Mouse (Mus musculus) midbrain, embryonic 14.5 days (tissue): ENCODE measurements around the gene Bptf. TPM values are rescaled to one million over a fixed set of nuclear protein-coding genes. Genes with fewer than 3 reads are reported as not detected.
"Not testable (repeated sequence)": the region's sequence is repeated elsewhere in the genome, so short reads cannot be mapped to it uniquely, and the experiment has no call there.

Source experiments
- ATAC-seq: fragments of 200-750 bp; cut with Nextera tagmentation; 2 replicates; pipeline ENCODE4 v1.8.0; 2017; ENCODE audit warnings: moderate number of reproducible peaks, moderate library complexity; ENCODE audit not compliant: low FRiP score, low TSS enrichment
- DNase-seq: peaks from one replicate; pipeline ENCODE4 v3.0.0-alpha.2; 2015
- H3K27ac ChIP-seq: fragments of 300-500 bp; sonication (generic); replicated peaks from 2 replicates; pipeline ENCODE4 v1.5.1; 2014; ENCODE audit warnings: mild to moderate bottlenecking, low read depth, low read length, moderate library complexity
- H3K27me3 ChIP-seq: fragments of 300-500 bp; sonication (generic); 2 replicates; pipeline ENCODE4 v1.6.1; 2014; ENCODE audit warnings: low read length, control low read depth, mixed read lengths; ENCODE audit not compliant: control insufficient read depth, insufficient read depth
- H3K36me3 ChIP-seq: fragments of 300-500 bp; sonication (generic); 2 replicates; pipeline ENCODE4 v1.6.1; 2014; ENCODE audit warnings: low read length, control low read depth; ENCODE audit not compliant: control insufficient read depth, insufficient read depth
- H3K4me1 ChIP-seq: fragments of 300-500 bp; sonication (generic); 2 replicates; pipeline ENCODE4 v1.6.1; 2014; ENCODE audit warnings: mild to moderate bottlenecking, antibody characterized with exemption, low read length, control low read depth; ENCODE audit not compliant: control insufficient read depth, insufficient read depth
- H3K4me2 ChIP-seq: fragments of 300-500 bp; sonication (generic); 2 replicates; pipeline ENCODE4 v1.6.1; 2014; ENCODE audit warnings: mild to moderate bottlenecking, low read length, moderate library complexity
- H3K4me3 ChIP-seq: fragments of 300-500 bp; sonication (generic); replicated peaks from 2 replicates; pipeline ENCODE4 v1.5.1; 2014; ENCODE audit warnings: low read depth, low read length
- H3K9ac ChIP-seq: fragments of 300-500 bp; sonication (generic); replicated peaks from 2 replicates; pipeline ENCODE4 v1.6.1; 2014; ENCODE audit warnings: mild to moderate bottlenecking, low read length, moderate library complexity
- H3K9me3 ChIP-seq: fragments of 300-500 bp; sonication (generic); 2 replicates; pipeline ENCODE4 v1.6.1; 2016; ENCODE audit warnings: low read length, control low read depth, mixed read lengths; ENCODE audit not compliant: control insufficient read depth
- WGBS: fragments of 180-500 bp; shearing (Covaris S2); extraction: QIAGEN DNeasy Blood & Tissue Kit; methylation state at CpG from one replicate; pipeline ENCODE4 v1.1.7; 2014; 5-methylcytosine and 5-hydroxymethylcytosine counted together
- polyA plus RNA-seq: library from polyadenylated mRNA; unstranded; fragments of >200 nt; fragmentation: Nextera tagmentation; extraction: Ambion mirVana; gene quantifications from 2 replicates; pipeline ENCODE4 v1.2.1, GENCODE M21; 2014

Bptf gene
- polyA plus RNA-seq, 1 experiment from 2014 or later: 46.9 TPM

DNA sequence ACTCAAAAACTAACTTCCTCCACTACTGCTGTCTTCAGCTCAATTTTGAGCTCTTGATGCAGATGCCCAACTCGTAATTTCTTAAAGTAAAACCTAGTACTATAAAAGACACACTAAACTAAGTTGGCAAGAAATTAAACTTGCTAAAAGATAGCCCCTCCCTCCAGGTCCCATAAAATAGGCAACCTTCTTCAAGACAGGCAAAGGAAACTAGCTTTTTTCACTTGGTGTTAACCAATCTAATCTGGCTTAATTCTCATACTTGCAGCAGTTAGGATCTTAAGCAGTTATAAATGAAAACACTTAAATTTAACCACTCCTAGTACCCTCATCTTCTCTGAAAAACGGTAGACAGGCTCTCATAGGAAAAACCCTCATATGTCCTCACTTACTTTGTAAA, 2.3 kb downstream of the Bptf start:
- H3K4me2 ChIP-seq: peak overlapping the region; percentile 88
- DNase-seq (no peak), ATAC-seq (no peak)
- peaks cover 20% of the 10 kb centered on the region for H3K4me1 ChIP-seq
- WGBS: 31% methylated on average over 2 of the region's 2 CpGs
- H3K9ac ChIP-seq: no peak overlapping the region; the same call in 1 of the 2 replicates
- no peak overlapping the region for H3K27ac ChIP-seq
- H3K36me3 ChIP-seq: no peaks in the 10 kb centered on the region
- no peaks in the 10 kb centered on the region for H3K9me3 ChIP-seq
- H3K27me3 ChIP-seq: no peaks in the 10 kb centered on the region
- peak overlapping the region; percentile 77 for H3K4me3 ChIP-seq

DNA sequence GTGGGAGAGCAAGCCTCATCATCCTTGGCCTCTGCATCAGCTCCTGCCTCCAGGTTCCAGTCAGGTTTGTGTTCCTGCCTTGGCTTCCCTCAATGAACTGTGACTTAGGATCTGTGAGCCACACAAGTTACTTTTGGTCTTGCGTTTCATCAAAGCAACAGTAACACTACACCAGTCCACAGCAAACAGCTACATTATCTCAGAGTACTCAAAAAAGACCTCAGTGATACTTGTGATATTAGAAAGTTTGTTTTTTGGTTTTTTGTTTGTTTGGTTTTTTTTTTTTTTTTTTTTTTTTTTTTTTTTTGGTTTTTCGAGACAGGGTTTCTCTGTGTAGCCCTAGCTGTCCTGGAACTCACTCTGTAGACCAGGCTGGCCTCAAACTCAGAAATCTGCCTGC, 5.2 kb downstream of the Bptf start:
- H3K9ac ChIP-seq, H3K4me3 ChIP-seq, H3K9me3 ChIP-seq, H3K4me2 ChIP-seq, H3K36me3 ChIP-seq, H3K27ac ChIP-seq, ATAC-seq, DNase-seq, H3K27me3 ChIP-seq: not testable (repeated sequence)
- H3K4me1 ChIP-seq: peaks cover 26% of the 10 kb centered on the region
- WGBS: 96% methylated on average over 1 of the region's 2 CpGs

DNA sequence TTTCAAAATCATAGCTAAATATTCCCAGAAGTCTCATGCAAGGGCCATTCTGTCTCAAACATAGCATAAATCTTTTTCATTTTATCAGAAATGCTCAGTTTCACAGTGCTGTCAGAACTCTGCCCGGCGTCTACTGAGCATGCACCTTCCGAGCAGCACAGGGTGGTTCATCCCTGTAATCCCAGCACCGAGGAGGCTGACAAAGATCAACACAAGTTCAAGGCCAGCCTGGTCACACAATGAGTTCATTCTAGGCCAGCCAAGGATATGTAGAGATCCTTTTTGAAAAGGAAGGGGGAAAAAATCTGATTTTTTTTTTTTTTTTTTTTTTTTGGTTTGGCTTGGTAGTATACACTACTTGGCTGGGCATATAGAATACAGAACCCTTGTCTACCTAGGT, 6.9 kb downstream of the Bptf start:
- 87% methylated on average over 4 of the region's 4 CpGs for WGBS
- no peak for ATAC-seq

DNA sequence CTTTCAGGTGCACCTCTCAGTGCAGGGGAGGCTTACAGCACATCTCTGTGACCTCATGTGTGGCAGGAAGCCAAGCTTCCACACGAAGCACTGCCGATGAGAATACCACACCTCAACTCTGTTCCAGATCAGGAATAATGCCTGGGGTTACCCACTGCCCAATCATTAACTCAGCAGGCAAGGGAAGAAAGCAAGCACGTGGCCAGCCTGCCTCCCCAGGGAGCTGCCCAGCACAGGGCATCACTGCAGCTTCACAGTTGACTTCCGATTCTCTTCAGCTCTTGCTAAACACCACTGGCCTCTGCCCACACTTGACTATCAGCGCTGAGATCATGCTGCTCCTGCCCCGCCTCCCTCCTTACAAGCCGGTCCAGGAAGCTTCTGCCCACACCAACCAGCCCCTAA, 7.6 kb downstream of the Bptf start:
- DNase-seq: peak; percentile 31
- H3K36me3 ChIP-seq: no peaks in the 10 kb centered on the region
- no peak overlapping the region; the same call in 1 of the 2 replicates for H3K27ac ChIP-seq
- no peak overlapping the region for H3K4me3 ChIP-seq
- 32% methylated on average over 7 of the region's 7 CpGs for WGBS
- no peak overlapping the region for H3K9ac ChIP-seq
- H3K9me3 ChIP-seq: no peaks in the 10 kb centered on the region
- H3K27me3 ChIP-seq: no peaks in the 10 kb centered on the region
- peaks cover 18% of the 10 kb centered on the region for H3K4me1 ChIP-seq
- no peak for ATAC-seq
- no peak overlapping the region; the same call in 1 of the 2 replicates for H3K4me2 ChIP-seq

More for the DNA sequence above, 6.9 kb downstream of the Bptf start:
- Histone ChIP-seq H3K9ac (no peak overlapping the region), H3K27me3 (no peaks in the 10 kb centered on the region), H3K27ac (no peak overlapping the region), H3K9me3 (no peaks in the 10 kb centered on the region), H3K4me3 (no peak overlapping the region), H3K4me1 (peaks cover 25% of the 10 kb centered on the region), H3K36me3 (no peaks in the 10 kb centered on the region), H3K4me2 (no peak overlapping the region)
- no peak for DNase-seq

DNA sequence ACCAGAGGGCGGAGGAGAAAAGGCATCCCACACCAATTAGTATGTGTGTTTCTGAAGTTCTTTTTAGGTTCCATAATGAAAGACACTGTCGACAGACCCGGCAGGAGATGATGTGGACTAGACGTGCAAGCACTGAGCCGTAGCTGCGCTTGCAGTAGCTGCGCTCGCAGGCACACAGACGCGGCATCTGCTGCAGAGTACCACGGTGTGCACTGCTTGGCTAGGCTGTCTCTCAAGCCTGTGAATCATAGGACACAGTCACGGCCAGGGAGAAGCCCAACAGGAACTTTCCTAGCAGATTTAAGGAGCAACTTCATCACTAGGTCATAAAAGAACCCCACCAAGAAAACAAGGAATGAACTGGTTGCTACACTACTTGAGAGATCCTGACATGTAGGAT, 14.1 kb downstream of the Bptf start:
- no peak for DNase-seq
- no peak for ATAC-seq
- Histone ChIP-seq H3K27ac (no peak overlapping the region), H3K4me2 (no peak overlapping the region), H3K27me3 (no peaks in the 10 kb centered on the region), H3K4me1 (peaks cover 15% of the 10 kb centered on the region), H3K9ac (no peak overlapping the region), H3K36me3 (no peaks in the 10 kb centered on the region), H3K4me3 (no peak overlapping the region), H3K9me3 (no peaks in the 10 kb centered on the region)
- 76% methylated on average over 12 of the region's 12 CpGs for WGBS

DNA sequence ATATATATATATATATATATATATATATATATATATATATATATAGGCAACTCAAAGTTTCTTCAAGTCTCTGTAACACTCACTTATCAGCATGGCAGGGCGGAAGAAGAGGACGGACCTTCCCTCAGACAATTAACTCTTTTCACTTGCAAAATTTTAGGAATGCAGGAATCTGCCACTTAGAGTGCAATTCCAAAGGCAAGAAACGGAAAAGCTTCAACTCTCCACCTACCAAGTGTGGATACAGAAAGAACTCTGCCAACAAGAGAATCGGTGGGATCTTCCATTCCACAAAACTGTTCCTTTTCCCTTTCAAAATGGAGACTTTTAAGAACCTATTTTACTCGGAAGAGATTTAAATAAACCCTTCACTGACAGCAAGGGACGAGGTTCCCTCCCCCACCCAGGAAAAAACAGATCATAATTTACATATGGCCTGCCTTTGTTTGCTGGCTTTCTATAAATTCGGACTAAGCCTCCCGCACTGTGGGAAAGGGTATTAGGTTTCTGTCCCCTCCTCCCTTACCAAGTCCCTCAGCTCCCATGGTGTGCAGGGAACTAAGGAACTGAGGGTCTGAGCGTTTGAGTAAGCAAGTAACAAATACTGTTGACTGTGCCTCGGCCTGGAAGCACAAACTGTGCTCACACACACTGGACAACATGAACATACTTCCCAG, 17.9 kb downstream of the Bptf start:
- no peak for ATAC-seq
- H3K27ac ChIP-seq: 0 out of 2 replicates have a peak overlapping the region, but pooled peaks have one; percentile 20

DNA sequence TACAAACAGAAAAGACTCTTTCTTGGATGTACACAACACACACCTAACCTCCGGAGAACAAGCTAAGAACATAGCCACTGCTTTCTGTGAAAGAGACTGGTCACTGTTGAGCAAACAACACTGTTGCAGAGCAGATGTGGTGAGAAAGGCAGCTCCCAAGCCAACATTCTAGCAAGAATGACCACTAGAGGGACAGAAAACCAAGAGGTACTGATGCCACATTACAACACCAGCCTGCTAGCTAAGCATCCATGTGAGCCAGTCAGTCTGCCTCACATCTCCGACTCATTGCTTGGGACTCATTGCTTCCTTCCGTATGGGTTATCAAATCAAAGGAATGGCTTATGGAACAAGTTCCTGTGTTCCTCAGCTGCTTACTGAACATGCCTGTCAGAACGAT, 18.8 kb downstream of the Bptf start:
- ATAC-seq: no peak
- Histone ChIP-seq H3K4me2 (no peak overlapping the region), H3K9ac (no peak overlapping the region), H3K36me3 (peaks cover 17% of the 10 kb centered on the region), H3K4me1 (peaks cover 15% of the 10 kb centered on the region), H3K9me3 (no peaks in the 10 kb centered on the region), H3K27me3 (no peaks in the 10 kb centered on the region), H3K27ac (no peak overlapping the region), H3K4me3 (no peak overlapping the region)
- peak; percentile 69 for DNase-seq
- 65% methylated on average over 4 of the region's 4 CpGs for WGBS

More for the DNA sequence above, 17.9 kb downstream of the Bptf start:
- Histone ChIP-seq H3K9ac (no peak overlapping the region; the same call in 1 of the 2 replicates), H3K4me2 (peak overlapping the region; percentile 10; the same call in 1 of the 2 replicates), H3K9me3 (no peaks in the 10 kb centered on the region), H3K4me1 (peaks cover 15% of the 10 kb centered on the region), H3K4me3 (no peak overlapping the region), H3K27me3 (no peaks in the 10 kb centered on the region), H3K36me3 (peaks cover 17% of the 10 kb centered on the region)
- WGBS: 17% methylated on average over 10 of the region's 10 CpGs
- DNase-seq: peak; percentile 37

DNA sequence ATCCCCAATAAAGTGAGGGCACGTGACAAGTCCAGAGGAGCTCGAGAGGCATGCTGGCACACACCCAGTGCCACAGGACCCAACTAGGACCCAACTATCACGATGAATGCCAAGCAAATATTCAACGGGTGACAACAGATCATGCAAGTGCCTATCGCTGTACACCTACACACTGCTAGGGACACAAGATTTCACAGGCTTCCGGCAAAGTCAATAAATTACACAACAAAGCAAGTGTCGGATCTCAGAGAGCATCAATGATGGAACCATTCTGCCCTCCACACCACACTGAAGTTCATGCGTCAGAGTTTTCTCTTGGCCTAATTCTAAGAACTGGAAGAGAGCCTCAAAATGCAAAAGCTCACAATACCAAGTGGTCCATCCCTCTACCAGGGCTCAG, 22.3 kb downstream of the Bptf start:
- H3K9ac ChIP-seq: no peak overlapping the region
- DNase-seq (no peak), ATAC-seq (no peak)
- H3K4me1 ChIP-seq: peaks cover 12% of the 10 kb centered on the region
- H3K27ac ChIP-seq: no peak overlapping the region
- no peak overlapping the region for H3K4me2 ChIP-seq
- 93% methylated on average over 8 of the region's 8 CpGs for WGBS
- H3K36me3 ChIP-seq: peaks cover 17% of the 10 kb centered on the region
- H3K27me3 ChIP-seq: no peaks in the 10 kb centered on the region
- no peak overlapping the region for H3K4me3 ChIP-seq
- no peaks in the 10 kb centered on the region for H3K9me3 ChIP-seq

DNA sequence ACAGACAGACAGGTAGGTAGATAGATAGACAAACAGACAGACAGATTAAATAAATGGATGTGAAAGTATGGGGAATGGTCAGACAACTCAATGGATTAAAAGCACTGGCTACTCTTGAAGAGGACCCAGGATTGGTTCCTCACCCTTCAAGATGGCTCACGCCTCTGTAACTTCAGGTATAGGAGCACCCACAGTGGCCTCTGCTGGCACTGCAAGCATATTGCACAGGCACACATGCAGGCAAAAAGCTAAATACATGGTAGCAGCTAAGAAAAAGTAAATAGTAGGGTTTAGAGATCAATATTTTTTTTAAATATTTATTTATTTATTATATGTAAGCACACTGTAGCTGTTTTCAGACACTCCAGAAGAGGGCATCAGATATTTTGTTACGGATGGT, 23.0 kb downstream of the Bptf start:
- Histone ChIP-seq H3K9ac (no peak overlapping the region), H3K36me3 (peaks cover 17% of the 10 kb centered on the region), H3K9me3 (no peaks in the 10 kb centered on the region), H3K4me3 (no peak overlapping the region), H3K27ac (no peak overlapping the region), H3K27me3 (no peaks in the 10 kb centered on the region), H3K4me2 (no peak overlapping the region), H3K4me1 (peaks cover 5% of the 10 kb centered on the region; the same call in 1 of the 2 replicates)
- no peak for DNase-seq
- ATAC-seq: no peak
- 89% methylated on average over 2 of the region's 2 CpGs for WGBS
